15 mouse cellular contexts compared by ENCODE assay signal in the genomic region with DNA sequence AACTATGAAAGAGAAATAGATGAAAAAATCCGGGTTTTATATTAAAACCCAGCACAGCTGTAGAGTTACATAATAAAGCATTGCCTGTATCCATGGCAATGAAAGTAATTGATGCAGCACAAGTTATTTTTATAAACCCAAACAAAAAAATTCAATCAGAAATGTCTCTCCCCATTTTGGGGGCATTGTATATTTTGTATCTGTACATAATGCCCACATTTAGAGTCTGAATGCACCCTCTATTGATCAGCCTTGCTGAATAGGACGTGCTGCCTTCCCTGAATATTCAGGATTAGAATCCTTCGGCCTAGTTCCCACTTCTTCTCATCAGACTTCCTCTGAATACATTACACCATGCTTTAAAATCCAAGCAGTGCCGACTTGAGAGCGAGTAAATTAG.
DNase-seq lines count a peak whose midpoint lies in the region; ATAC-seq and TF ChIP-seq lines count a peak whose summit lies in the region.
"Had no signal": no experiment of that assay in that cellular context is flagged by ENCODE, and none has a peak within 500 bp of the region (broad histone marks: within the 10 kb centered on the region; RNA-seq: fewer than 3 reads in every experiment).

No protein-coding gene starts in this region.

- H3K4me1 ChIP-seq in forebrain, postnatal 0 days (ENCODE audit: insufficient read depth): 0 out of 2 replicates have a peak, but pooled peaks cover 3% of the 10 kb centered on the region
- H3K4me1 ChIP-seq in midbrain, embryonic 10.5 days: peaks cover 28% of the 10 kb centered on the region
- H3K4me1 ChIP-seq in limb, embryonic 10.5 days: no peaks in the 10 kb centered on the region
- H3K4me1 ChIP-seq: heart, embryonic 10.5 days; megakaryocyte, embryonic 14.5 days had no signal

- H3K27me3 ChIP-seq in forebrain, postnatal 0 days (ENCODE audit: insufficient read depth, low read length): no peaks in the 10 kb centered on the region
- no peaks in the 10 kb centered on the region for H3K27me3 ChIP-seq in midbrain, embryonic 10.5 days (ENCODE audit: low read depth, poor library complexity, severe bottlenecking)
- H3K27me3 ChIP-seq in limb, embryonic 10.5 days (ENCODE audit: low read depth, poor library complexity, severe bottlenecking): no peaks in the 10 kb centered on the region
- H3K27me3 ChIP-seq: megakaryocyte, embryonic 14.5 days had no signal

- H3K9ac ChIP-seq in forebrain, postnatal 0 days: no peak overlapping the region; the same call in 1 of the 2 replicates

- peak; percentile 11 for DNase-seq in right cerebral cortex, adult 18-20 months
- DNase-seq in right cerebral cortex, postnatal 14 days: no peak
- DNase-seq in forebrain, postnatal 0 days: peak; percentile 63
- DNase-seq in midbrain, embryonic 10.5 days (ENCODE audit: low spot score): no peak
- no peak for DNase-seq in ovary, postnatal 10 days (ENCODE audit: low spot score)
- no peak for DNase-seq in limb, embryonic 10.5 days (ENCODE audit: low spot score)
- no peak for DNase-seq in adrenal gland, adult 2 months
- DNase-seq: adrenal gland, postnatal 36 days; cerebellum, postnatal 36 days; gastrocnemius, adult 2 months; spleen, adult 18-20 months had no signal

- no peak for TF ChIP-seq CTCF in forebrain, postnatal 0 days (IDR thresholded peaks at IDR 0.05; ENCODE audit: low read depth)

- WGBS in forebrain, postnatal 0 days: 10% methylated on average over 5 of the region's 5 CpGs
- 58% methylated on average over 5 of the region's 5 CpGs for WGBS in midbrain, embryonic 10.5 days
- WGBS in limb, embryonic 10.5 days: 82% methylated on average over 5 of the region's 5 CpGs

- peak; percentile 79 for ATAC-seq in forebrain, postnatal 0 days
- ATAC-seq: hindbrain, postnatal 0 days; lung, postnatal 0 days had no signal

- H3K27ac ChIP-seq in forebrain, postnatal 0 days (ENCODE audit: low read depth, low read length): peak overlapping the region; percentile 50
- peak overlapping the region; percentile 10; the same call in 1 of the 2 replicates for H3K27ac ChIP-seq in midbrain, embryonic 10.5 days (replicated peaks)
- H3K27ac ChIP-seq in limb, embryonic 10.5 days: no peak overlapping the region
- H3K27ac ChIP-seq: gastrocnemius, adult 2 months; heart, embryonic 10.5 days; hindbrain, postnatal 0 days had no signal

- no peaks in the 10 kb centered on the region for H3K36me3 ChIP-seq in forebrain, postnatal 0 days (ENCODE audit: insufficient read depth)
- no peaks in the 10 kb centered on the region for H3K36me3 ChIP-seq in midbrain, embryonic 10.5 days
- no peaks in the 10 kb centered on the region for H3K36me3 ChIP-seq in limb, embryonic 10.5 days
- H3K36me3 ChIP-seq: heart, embryonic 10.5 days had no signal

- H3K4me3 ChIP-seq in forebrain, postnatal 0 days (ENCODE audit: low read depth, low read length): no peak overlapping the region
- H3K4me3 ChIP-seq in midbrain, embryonic 10.5 days: no peak overlapping the region
- no peak overlapping the region for H3K4me3 ChIP-seq in limb, embryonic 10.5 days
- H3K4me3 ChIP-seq: gastrocnemius, adult 2 months; heart, embryonic 10.5 days; megakaryocyte, embryonic 14.5 days had no signal

- no peak overlapping the region for H3K4me2 ChIP-seq in forebrain, postnatal 0 days (ENCODE audit: low read depth)

- no peaks in the 10 kb centered on the region for H3K9me3 ChIP-seq in forebrain, postnatal 0 days (ENCODE audit: low read length)
- H3K9me3 ChIP-seq in midbrain, embryonic 10.5 days (replicated peaks): no peaks in the 10 kb centered on the region
- H3K9me3 ChIP-seq in limb, embryonic 10.5 days (replicated peaks): no peaks in the 10 kb centered on the region
- H3K9me3 ChIP-seq: heart, embryonic 10.5 days had no signal

Comparison
In these comparisons a context has a peak if more than half of its experiments do, and no peak if none do; other contexts are left out.
1. DNase-seq: peak in right cerebral cortex, adult 18-20 months (single experiment) and forebrain, postnatal 0 days (single experiment); none in right cerebral cortex, postnatal 14 days (single experiment), midbrain, embryonic 10.5 days (single experiment), ovary, postnatal 10 days (single experiment), limb, embryonic 10.5 days (single experiment) and adrenal gland, adult 2 months (single experiment).